Comparison of ENCODE assay signal across 12 mouse cellular contexts in genomic region chr16:34898057-34898789, GRCm38 (mm10).
"Had no signal": no experiment of that assay in that cellular context is flagged by ENCODE, and none has a peak within 500 bp of the region (broad histone marks: within the 10 kb centered on the region; RNA-seq: fewer than 3 reads in every experiment).

No protein-coding gene starts in this region.

- H3K4me2 ChIP-seq: kidney, embryonic 15.5 days; liver, embryonic 11.5 days; liver, embryonic 15.5 days; midbrain, embryonic 12.5 days had no signal

- ATAC-seq: intestine, embryonic 16.5 days; midbrain, embryonic 16.5 days had no signal

- H3K4me3 ChIP-seq: kidney, embryonic 15.5 days; limb, embryonic 12.5 days; liver, embryonic 15.5 days; midbrain, embryonic 12.5 days had no signal

- H3K27ac ChIP-seq: kidney, embryonic 15.5 days; limb, embryonic 12.5 days; liver, embryonic 15.5 days; midbrain, embryonic 12.5 days had no signal

- H3K9ac ChIP-seq: kidney, embryonic 15.5 days; limb, embryonic 12.5 days; liver, embryonic 15.5 days; midbrain, embryonic 12.5 days had no signal

- DNase-seq: kidney, adult 2 months; kidney, postnatal 14 days; right cerebral cortex, adult 18-20 months; right cerebral cortex, postnatal 25 days; thymus, postnatal 4 days had no signal

- H3K9me3 ChIP-seq: kidney, embryonic 15.5 days; limb, embryonic 12.5 days; liver, embryonic 15.5 days; midbrain, embryonic 12.5 days had no signal

- H3K27me3 ChIP-seq: kidney, embryonic 15.5 days; liver, embryonic 15.5 days had no signal

- H3K36me3 ChIP-seq: kidney, embryonic 15.5 days; limb, embryonic 12.5 days; liver, embryonic 15.5 days; midbrain, embryonic 12.5 days had no signal

- H3K4me1 ChIP-seq: liver, embryonic 15.5 days had no signal
